Mouse (Mus musculus): ENCODE measurements around the gene Nus1.

- no peak for TF ChIP-seq CTCF (IDR thresholded peaks at IDR 0.05; ENCODE audit: low read depth, low read length)
- no peak for TF ChIP-seq POLR2A (IDR thresholded peaks at IDR 0.05; ENCODE audit: extremely low read depth, insufficient read depth, low read length)
Observed at GRCm38 (mm10) chr10:52415020-52415419, 2.3 kb upstream of the Nus1 start.
